Mouse (Mus musculus): Measurements from ENCODE around the gene Lctl. TPM values are rescaled to one million over a fixed set of nuclear protein-coding genes. Genes with fewer than 3 reads are reported as not detected.
"Not testable (repeated sequence)": the region's sequence is repeated elsewhere in the genome, so short reads cannot be mapped to it uniquely, and the experiment has no call there.

Gene Lctl
- polyA plus RNA-seq, 1 experiment from 2014 or later: not detected

DNA sequence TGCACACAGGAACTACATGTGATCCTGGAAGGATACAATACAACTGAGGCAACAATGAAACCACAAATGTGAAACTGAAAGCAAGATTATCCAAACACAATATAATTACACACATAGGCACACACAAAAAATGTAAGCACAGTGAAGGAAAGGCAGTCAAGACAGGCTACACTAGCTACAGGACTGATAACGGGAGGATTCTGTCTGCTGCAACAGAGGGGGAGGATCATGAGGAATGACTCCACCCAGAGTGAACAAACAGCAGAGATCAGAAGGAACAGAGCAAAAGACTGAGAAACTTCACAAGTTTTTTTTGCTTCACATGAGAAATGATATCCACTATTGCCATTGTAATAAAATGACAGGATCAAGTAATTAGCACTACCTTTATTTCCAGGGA is 39.7 kb downstream of the Lctl start:
- no peak for TF ChIP-seq EP300 (IDR thresholded peaks at IDR 0.05)
- no peak for TF ChIP-seq CTCF (IDR thresholded peaks at IDR 0.05)
- Histone ChIP-seq H3K27ac (ENCODE audit: low read length) (no peak overlapping the region), H3K4me1 (ENCODE audit: insufficient read depth, low read depth, low read length) (no peaks in the 10 kb centered on the region), H3K4me2 (replicated peaks; ENCODE audit: low read depth, low read length) (no peak overlapping the region), H3K4me3 (ENCODE audit: low read depth, low read length) (no peak overlapping the region), H3K36me3 (ENCODE audit: insufficient read depth, low read length) (no peaks in the 10 kb centered on the region; the same call in 1 of the 2 replicates), H3K9me3 (ENCODE audit: low read length) (no peaks in the 10 kb centered on the region), H3K27me3 (replicated peaks; ENCODE audit: insufficient read depth, low read length) (no peaks in the 10 kb centered on the region), H3K9ac (replicated peaks; ENCODE audit: low read depth) (no peak overlapping the region)
- 80% methylated on average over 1 of the region's 1 CpGs for WGBS
- DNase-seq (ENCODE audit: low spot score): no peak
- ATAC-seq: no peak

DNA sequence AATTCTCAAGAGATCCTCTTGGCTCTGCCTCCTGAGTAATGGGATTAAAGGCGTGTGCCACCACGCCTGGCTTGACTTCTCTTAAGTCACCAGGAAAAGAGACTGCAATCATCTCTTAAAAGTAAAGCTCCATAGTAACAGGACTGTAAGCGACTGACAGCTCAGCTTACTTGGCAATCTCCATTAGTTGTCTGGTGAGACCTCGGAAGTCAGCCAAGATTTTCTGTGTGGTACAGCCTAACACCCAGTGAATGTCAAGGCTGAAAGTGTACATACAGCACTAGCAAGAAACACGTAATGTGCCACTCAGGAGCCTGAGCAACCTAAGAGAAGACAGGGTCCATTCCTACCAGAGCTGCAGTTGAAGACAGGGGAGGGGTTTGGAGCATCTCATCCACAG is 43.5 kb downstream of the Lctl start:
- no peak for TF ChIP-seq CTCF (IDR thresholded peaks at IDR 0.05)
- no peak for TF ChIP-seq EP300 (IDR thresholded peaks at IDR 0.05)
- ATAC-seq (no peak), DNase-seq (ENCODE audit: low spot score) (no peak)
- 92% methylated on average over 5 of the region's 5 CpGs for WGBS
- Histone ChIP-seq H3K9me3 (ENCODE audit: low read length) (no peaks in the 10 kb centered on the region), H3K27me3 (replicated peaks; ENCODE audit: insufficient read depth, low read length) (no peaks in the 10 kb centered on the region), H3K4me3 (ENCODE audit: low read depth, low read length) (no peak overlapping the region), H3K27ac (ENCODE audit: low read length) (no peak overlapping the region), H3K36me3 (ENCODE audit: insufficient read depth, low read length) (0 out of 2 replicates have a peak, but pooled peaks cover 7% of the 10 kb centered on the region), H3K4me2 (replicated peaks; ENCODE audit: low read depth, low read length) (no peak overlapping the region), H3K4me1 (ENCODE audit: insufficient read depth, low read depth, low read length) (no peaks in the 10 kb centered on the region), H3K9ac (replicated peaks; ENCODE audit: low read depth) (no peak overlapping the region)

DNA sequence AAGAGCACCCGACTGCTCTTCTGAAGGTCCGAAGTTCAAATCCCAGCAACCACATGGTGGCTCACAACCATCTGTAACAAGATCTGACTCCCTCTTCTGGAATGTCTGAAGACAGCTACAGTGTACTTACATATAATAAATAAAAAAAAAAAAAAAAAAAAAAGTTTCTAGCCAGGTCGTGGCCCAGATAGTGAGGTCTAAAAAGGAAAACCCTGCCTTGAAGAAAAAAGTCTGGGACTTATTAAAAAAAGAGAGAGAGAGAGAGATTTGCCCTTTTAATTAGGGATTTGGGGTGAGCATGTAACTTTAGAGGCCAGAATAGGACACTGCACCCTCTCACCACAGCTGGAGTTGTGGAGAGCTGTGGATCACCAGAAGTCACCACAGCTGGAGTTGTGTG is 53.0 kb downstream of the Lctl start:
- 86% methylated on average over 3 of the region's 3 CpGs for WGBS
- H3K27me3 ChIP-seq (replicated peaks; ENCODE audit: insufficient read depth, low read length); H3K36me3 ChIP-seq (ENCODE audit: insufficient read depth, low read length); H3K4me2 ChIP-seq (replicated peaks; ENCODE audit: low read depth, low read length); H3K27ac ChIP-seq (ENCODE audit: low read length); H3K9me3 ChIP-seq (ENCODE audit: low read length); ATAC-seq; H3K4me3 ChIP-seq (ENCODE audit: low read depth, low read length); H3K4me1 ChIP-seq (ENCODE audit: insufficient read depth, low read depth, low read length); H3K9ac ChIP-seq (replicated peaks; ENCODE audit: low read depth); DNase-seq (ENCODE audit: low spot score): not testable (repeated sequence)

DNA sequence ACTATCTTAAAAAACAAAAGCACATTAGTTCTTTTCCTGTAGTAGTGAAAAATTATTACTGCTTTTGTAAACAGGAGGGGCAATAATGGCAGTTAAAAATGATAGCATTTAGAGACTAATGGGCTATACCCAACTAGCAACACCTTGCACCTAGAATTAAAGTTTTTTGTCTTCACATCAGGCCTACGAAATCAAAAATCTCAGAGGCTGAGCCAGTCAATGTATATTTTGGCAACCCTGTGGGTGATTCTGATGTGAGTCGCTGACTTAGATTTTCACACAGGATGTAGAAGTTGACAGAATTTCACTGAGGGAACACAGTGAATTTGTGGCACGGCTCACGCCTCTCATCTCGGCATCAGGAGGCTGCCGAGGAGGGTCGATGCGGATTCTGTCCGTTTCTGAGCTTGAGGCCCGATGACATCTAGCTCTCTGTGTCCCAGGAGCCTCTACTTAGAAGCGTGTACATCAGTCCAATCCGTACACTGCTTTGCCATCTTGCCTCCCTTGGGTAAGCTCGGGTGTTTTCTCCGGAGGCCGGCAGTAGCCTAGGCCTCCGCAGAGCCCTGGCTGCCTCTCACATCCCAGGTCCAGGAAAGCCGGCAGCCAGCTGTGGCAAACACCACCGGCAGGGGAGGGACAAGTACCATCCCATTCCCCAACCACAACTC is 55.3 kb downstream of the Lctl start:
- H3K27me3 ChIP-seq (replicated peaks; ENCODE audit: insufficient read depth, low read length): no peaks in the 10 kb centered on the region
- 2% methylated on average over 18 of the region's 18 CpGs for WGBS
- peak overlapping the region; percentile 55 for H3K4me3 ChIP-seq (ENCODE audit: low read depth, low read length)
- peak overlapping the region; percentile 81; the same call in 1 of the 2 replicates for H3K27ac ChIP-seq (ENCODE audit: low read length)
- peak; percentile 47 for ATAC-seq
- H3K9ac ChIP-seq (replicated peaks; ENCODE audit: low read depth): peak overlapping the region; percentile 55
- peaks cover 14% of the 10 kb centered on the region for H3K36me3 ChIP-seq (ENCODE audit: insufficient read depth, low read length)
- H3K4me2 ChIP-seq (replicated peaks; ENCODE audit: low read depth, low read length): peak overlapping the region; percentile 88
- peaks cover 5% of the 10 kb centered on the region; the same call in 1 of the 2 replicates for H3K4me1 ChIP-seq (ENCODE audit: insufficient read depth, low read depth, low read length)
- no peaks in the 10 kb centered on the region for H3K9me3 ChIP-seq (ENCODE audit: low read length)
- no peak for DNase-seq (ENCODE audit: low spot score)
- TF ChIP-seq CTCF (IDR thresholded peaks at IDR 0.05) (peak; percentile 22; the same call in 1 of the 2 replicates), EP300 (IDR thresholded peaks at IDR 0.05) (no peak)

DNA sequence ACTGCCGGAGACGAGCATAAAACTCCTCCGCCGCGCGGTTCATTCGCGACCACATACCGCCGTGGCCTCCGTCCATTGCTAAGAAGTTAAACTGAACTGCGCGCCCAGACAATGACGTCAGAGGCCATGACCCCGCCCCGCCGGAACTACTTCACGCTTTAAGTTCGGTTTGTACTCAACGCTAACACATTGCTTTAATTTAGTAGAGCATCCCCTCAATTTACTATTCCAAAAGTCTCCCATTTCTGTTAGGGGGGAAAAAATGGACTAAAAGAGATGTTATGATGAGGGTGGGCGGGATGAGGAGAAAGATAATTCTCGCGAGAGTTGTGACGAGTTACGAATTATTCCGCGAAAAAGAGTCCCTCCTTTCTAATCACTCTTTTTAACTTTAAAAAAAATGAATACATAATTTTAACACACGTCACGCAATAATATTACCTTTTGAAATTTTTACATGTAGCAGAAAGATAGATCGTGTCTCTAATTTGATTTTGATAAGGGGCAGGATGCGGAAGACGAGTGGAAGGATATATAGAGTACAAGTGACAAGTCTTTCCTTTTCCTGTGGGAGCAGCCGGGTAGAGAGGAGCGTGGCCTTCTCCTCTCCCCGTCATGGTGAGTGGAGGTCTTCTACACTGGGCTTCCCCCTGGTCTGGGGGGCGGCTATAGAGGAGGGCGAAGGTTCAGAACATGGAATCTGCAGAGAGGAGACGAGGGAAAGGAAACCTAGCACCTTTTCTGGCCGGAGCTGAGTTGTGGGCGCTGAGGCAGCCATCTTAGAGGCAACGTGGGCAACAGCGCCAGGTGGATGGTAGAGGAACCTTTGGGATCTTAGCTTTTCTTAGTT is 56.1 kb downstream of the Lctl start, which contains the start of the genes Zwilch and Rpl4:
Gene Zwilch, minus strand, starts transcription at position 289 of the 850 bp plus-strand sequence.
Gene Rpl4, plus strand, starts transcription at position 560 of the 850 bp plus-strand sequence.
- Histone ChIP-seq H3K9ac (replicated peaks; ENCODE audit: low read depth) (peak within 1 kb of the TSS; percentile 55), H3K4me2 (replicated peaks; ENCODE audit: low read depth, low read length) (peak within 1 kb of the TSS; percentile 88), H3K27ac (ENCODE audit: low read length) (peak within 1 kb of the TSS; percentile 81), H3K27me3 (replicated peaks; ENCODE audit: insufficient read depth, low read length) (no peaks in the 10 kb centered on the region), H3K36me3 (ENCODE audit: insufficient read depth, low read length) (peaks cover 20% of the 10 kb centered on the region), H3K9me3 (ENCODE audit: low read length) (no peaks in the 10 kb centered on the region), H3K4me3 (ENCODE audit: low read depth, low read length) (peak within 1 kb of the TSS; percentile 55), H3K4me1 (ENCODE audit: insufficient read depth, low read depth, low read length) (peaks cover 5% of the 10 kb centered on the region; the same call in 1 of the 2 replicates)
- ATAC-seq (peak; percentile 89), DNase-seq (ENCODE audit: low spot score) (peak; percentile 93)
- WGBS: under 1% methylated on average over 42 of the region's 42 CpGs
- TF ChIP-seq EP300 (IDR thresholded peaks at IDR 0.05): peak; percentile 99
- peak; percentile 48 for TF ChIP-seq CTCF (IDR thresholded peaks at IDR 0.05)

DNA sequence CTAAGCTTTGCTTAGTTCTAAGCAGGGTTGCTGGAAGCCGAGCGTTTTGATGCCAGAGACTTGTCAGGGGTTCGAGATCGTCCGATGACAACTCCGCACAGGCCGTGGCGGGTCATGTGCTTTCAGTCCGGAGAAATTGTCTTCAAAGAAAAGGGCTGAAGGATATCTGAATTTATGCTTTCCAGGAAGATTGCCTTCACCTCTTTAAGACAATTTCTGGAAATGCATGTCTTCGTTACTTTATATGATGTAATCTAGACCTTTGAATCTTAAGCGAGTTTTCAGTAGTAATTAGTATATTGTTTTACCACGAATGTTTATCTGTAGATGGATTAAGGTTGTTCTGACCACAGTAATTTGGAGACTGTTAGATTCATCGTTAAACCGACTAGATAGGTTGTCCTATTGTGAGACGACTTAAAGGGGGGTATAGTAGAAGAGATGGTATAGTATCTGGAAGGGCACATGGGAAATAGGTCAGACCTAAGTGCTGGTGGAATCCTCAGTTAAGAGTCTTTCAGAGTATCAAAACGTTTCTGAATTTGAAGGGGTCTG is 56.8 kb downstream of the Lctl start:
- TF ChIP-seq EP300 (IDR thresholded peaks at IDR 0.05): no peak
- TF ChIP-seq CTCF (IDR thresholded peaks at IDR 0.05): no peak
- peak overlapping the region; percentile 55 for H3K4me3 ChIP-seq (ENCODE audit: low read depth, low read length)
- H3K27me3 ChIP-seq (replicated peaks; ENCODE audit: insufficient read depth, low read length): no peaks in the 10 kb centered on the region
- H3K4me2 ChIP-seq (replicated peaks; ENCODE audit: low read depth, low read length): peak overlapping the region; percentile 62
- peak overlapping the region; percentile 81 for H3K27ac ChIP-seq (ENCODE audit: low read length)
- DNase-seq (ENCODE audit: low spot score): no peak
- ATAC-seq: no peak
- H3K9me3 ChIP-seq (ENCODE audit: low read length): no peaks in the 10 kb centered on the region
- H3K9ac ChIP-seq (replicated peaks; ENCODE audit: low read depth): peak overlapping the region; percentile 55
- under 1% methylated on average over 16 of the region's 16 CpGs for WGBS
- peaks cover 5% of the 10 kb centered on the region; the same call in 1 of the 2 replicates for H3K4me1 ChIP-seq (ENCODE audit: insufficient read depth, low read depth, low read length)
- peaks cover 23% of the 10 kb centered on the region for H3K36me3 ChIP-seq (ENCODE audit: insufficient read depth, low read length)
